Mouse (Mus musculus) MEL (cell line): ENCODE results near the gene Kctd13. TPM values are rescaled to one million over a fixed set of nuclear protein-coding genes. Genes with fewer than 3 reads are reported as not detected.
A peak's percentile ranks its signal among the peaks of the same experiment; 100 is the strongest.

ENCODE experiments used
- DNase-seq: peaks from one replicate; pipeline ENCODE4 v3.0.0; 2011; ENCODE audit warnings: low read depth, low spot score
- H3K27ac ChIP-seq: 2 replicates; pipeline ENCODE4 v1.5.1; 2012; ENCODE audit warnings: low read depth, mild to moderate bottlenecking, control low read depth, low read length, moderate library complexity; ENCODE audit not compliant: control insufficient read depth
- H3K27me3 ChIP-seq, 2 experiments: fragments of 150-350 bp in 1 of 2; sonication (generic) in 1 of 2; 2 replicates each; pipeline ENCODE4 v1.6.1; 2012; ENCODE audit warnings: low read length in 2 of 2, mild to moderate bottlenecking in 2 of 2, improper control_type of control experiment in 1 of 2, moderate library complexity in 1 of 2; ENCODE audit not compliant: insufficient read depth in 2 of 2, control insufficient read depth in 1 of 2
- H3K36me3 ChIP-seq, 2 experiments: 2 replicates each; pipeline ENCODE4 v1.6.1; 2012 to 2014; ENCODE audit warnings: low read length in 2 of 2, improper control_type of control experiment in 1 of 2, inconsistent platforms in 1 of 2, mild to moderate bottlenecking in 1 of 2; ENCODE audit not compliant: insufficient read depth in 2 of 2, control insufficient read depth in 1 of 2
- H3K4me1 ChIP-seq, 2 experiments: fragments of 150-350 bp in 1 of 2; sonication (generic) in 1 of 2; 2 replicates each; pipeline ENCODE4 v1.6.1; 2012; ENCODE audit warnings: low read length in 2 of 2, improper control_type of control experiment in 1 of 2, mild to moderate bottlenecking in 1 of 2; ENCODE audit not compliant: insufficient read depth in 2 of 2, control insufficient read depth in 1 of 2
- H3K4me3 ChIP-seq, 2 experiments: fragments of 150-350 bp in 1 of 2; sonication (generic) in 1 of 2; 2 replicates each; pipeline ENCODE4 v1.5.1; 2012; ENCODE audit warnings: low read depth in 2 of 2, low read length in 2 of 2, mild to moderate bottlenecking in 2 of 2, moderate library complexity in 2 of 2, control low read depth in 1 of 2, improper control_type of control experiment in 1 of 2; ENCODE audit not compliant: control insufficient read depth in 1 of 2, insufficient read depth in 1 of 2
- H3K79me2 ChIP-seq: 2 replicates; pipeline ENCODE4 v1.6.1; 2012; ENCODE audit warnings: mild to moderate bottlenecking, low read length, moderate library complexity; ENCODE audit not compliant: control insufficient read depth, poor library complexity, insufficient read depth
- H3K9ac ChIP-seq: 2 replicates; pipeline ENCODE4 v1.6.1; 2012; ENCODE audit warnings: low read depth, mild to moderate bottlenecking, control low read depth, low read length, moderate library complexity; ENCODE audit not compliant: control insufficient read depth, poor library complexity, severe bottlenecking
- H3K9me3 ChIP-seq: fragments of 150-350 bp; sonication (generic); replicated peaks from 2 replicates; pipeline ENCODE4 v1.6.1; 2012; ENCODE audit warnings: mild to moderate bottlenecking, low read length, improper control_type of control experiment, moderate library complexity; ENCODE audit not compliant: insufficient read depth
- CHD1 ChIP-seq: IDR thresholded peaks from 2 replicates; pipeline ENCODE4 v1.6.1; 2012; ENCODE audit warnings: low read depth, mild to moderate bottlenecking, inconsistent platforms, low read length, improper control_type of control experiment
- CHD2 ChIP-seq: IDR thresholded peaks from 2 replicates; pipeline ENCODE4 v1.6.1; 2011; ENCODE audit warnings: low read length, improper control_type of control experiment
- CTCF ChIP-seq, 3 experiments: IDR thresholded peaks in 2 of 3; conservative IDR thresholded peaks in 1 of 3; 2 replicates each; pipeline ENCODE4 v1.5.1; 2011 to 2012; ENCODE audit warnings: low read length in 3 of 3, low read depth in 2 of 3, mild to moderate bottlenecking in 2 of 3, improper control_type of control experiment in 1 of 3, inconsistent platforms in 1 of 3, mixed read lengths in 1 of 3, moderate library complexity in 1 of 3; ENCODE audit not compliant: control insufficient read depth in 1 of 3, insufficient read depth in 1 of 3, poor library complexity in 1 of 3, severe bottlenecking in 1 of 3
- ELF1 ChIP-seq: IDR thresholded peaks from 2 replicates; pipeline ENCODE4 v1.6.1; 2014; ENCODE audit warnings: low read depth, mild to moderate bottlenecking, inconsistent platforms, low read length, improper control_type of control experiment, moderate library complexity
- EP300 ChIP-seq, 2 experiments: IDR thresholded peaks; 2 replicates each; pipeline ENCODE4 v1.6.1; 2011; ENCODE audit warnings: improper control_type of control experiment in 2 of 2, low read length in 2 of 2, low read depth in 1 of 2, mild to moderate bottlenecking in 1 of 2
- ETS1 ChIP-seq: IDR thresholded peaks from 2 replicates; pipeline ENCODE4 v1.6.1; 2012; ENCODE audit warnings: low read depth, mild to moderate bottlenecking, inconsistent platforms, low read length, improper control_type of control experiment, moderate library complexity
- GABPA ChIP-seq: IDR thresholded peaks from 2 replicates; pipeline ENCODE4 v1.6.1; 2012; ENCODE audit warnings: low read depth, mild to moderate bottlenecking, inconsistent platforms, low read length, improper control_type of control experiment, moderate library complexity
- GATA1 ChIP-seq: IDR thresholded peaks from 2 replicates; pipeline ENCODE4 v1.6.1; 2011; ENCODE audit warnings: low read depth, low read length, improper control_type of control experiment
- HCFC1 ChIP-seq: IDR thresholded peaks from 2 replicates; pipeline ENCODE4 v1.6.1; 2012; ENCODE audit warnings: low read depth, mild to moderate bottlenecking, inconsistent platforms, low read length, improper control_type of control experiment, moderate library complexity
- JUND ChIP-seq: IDR thresholded peaks from 2 replicates; pipeline ENCODE4 v1.6.1; 2011; ENCODE audit warnings: low read depth, mild to moderate bottlenecking, improper control_type of control experiment, low read length
- KAT2A ChIP-seq: conservative IDR thresholded peaks from 2 replicates; pipeline ENCODE4 v1.6.1; 2012; ENCODE audit warnings: low read depth, low read length, improper control_type of control experiment, inconsistent platforms
- MAFK ChIP-seq: IDR thresholded peaks from 2 replicates; pipeline ENCODE4 v1.6.1; 2011; ENCODE audit warnings: low read depth, mild to moderate bottlenecking, low read length, improper control_type of control experiment, borderline replicate concordance
- MAX ChIP-seq: IDR thresholded peaks from 2 replicates; pipeline ENCODE4 v1.6.1; 2011; ENCODE audit warnings: low read length, improper control_type of control experiment
- MAZ ChIP-seq: IDR thresholded peaks from 2 replicates; pipeline ENCODE4 v1.6.1; 2012; ENCODE audit warnings: low read depth, mild to moderate bottlenecking, inconsistent platforms, low read length, improper control_type of control experiment
- MEF2A ChIP-seq: IDR thresholded peaks from 2 replicates; pipeline ENCODE4 v1.6.1; 2014; ENCODE audit warnings: low read depth, mild to moderate bottlenecking, inconsistent platforms, low read length, improper control_type of control experiment; ENCODE audit not compliant: poor library complexity, insufficient replicate concordance, severe bottlenecking; ENCODE audit errors: extremely low read depth
- MXI1 ChIP-seq: IDR thresholded peaks from 2 replicates; pipeline ENCODE4 v1.6.1; 2011; ENCODE audit warnings: mild to moderate bottlenecking, low read depth, low read length, improper control_type of control experiment
- MYC ChIP-seq: IDR thresholded peaks from 2 replicates; pipeline ENCODE4 v1.6.1; 2011; ENCODE audit warnings: low read depth, mild to moderate bottlenecking, low read length, improper control_type of control experiment, moderate library complexity
- NELFE ChIP-seq: IDR thresholded peaks from 2 replicates; pipeline ENCODE4 v1.6.1; 2011; ENCODE audit warnings: low read depth, low read length, improper control_type of control experiment
- NRF1 ChIP-seq: IDR thresholded peaks from 2 replicates; pipeline ENCODE4 v1.6.1; 2014; ENCODE audit warnings: low read depth, mild to moderate bottlenecking, inconsistent platforms, low read length, improper control_type of control experiment, moderate library complexity; ENCODE audit not compliant: poor library complexity, insufficient read depth, severe bottlenecking
- POLR2A ChIP-seq, 2 experiments: IDR thresholded peaks; 2 replicates each; pipeline ENCODE4 v1.6.1; 2011 to 2012; ENCODE audit warnings: low read length in 2 of 2, mild to moderate bottlenecking in 2 of 2, control low read depth in 1 of 2, improper control_type of control experiment in 1 of 2, low read depth in 1 of 2, moderate library complexity in 1 of 2; ENCODE audit not compliant: control insufficient read depth in 1 of 2, insufficient read depth in 1 of 2, poor library complexity in 1 of 2
- POLR2AphosphoS5 ChIP-seq: IDR thresholded peaks from 2 replicates; pipeline ENCODE4 v1.6.1; 2012; ENCODE audit warnings: low read depth, borderline replicate concordance, mild to moderate bottlenecking, inconsistent platforms, low read length, moderate library complexity, mixed read lengths
- RAD21 ChIP-seq: IDR thresholded peaks from 2 replicates; pipeline ENCODE4 v1.6.1; 2011; ENCODE audit warnings: mild to moderate bottlenecking, low read depth, low read length, improper control_type of control experiment
- RCOR1 ChIP-seq: IDR thresholded peaks from 2 replicates; pipeline ENCODE4 v1.6.1; 2012; ENCODE audit warnings: low read depth, mild to moderate bottlenecking, inconsistent platforms, low read length, improper control_type of control experiment
- SMC3 ChIP-seq: IDR thresholded peaks from 2 replicates; pipeline ENCODE4 v1.6.1; 2011; ENCODE audit warnings: low read depth, low read length, improper control_type of control experiment
- TAL1 ChIP-seq: IDR thresholded peaks from 2 replicates; pipeline ENCODE4 v1.6.1; 2012; ENCODE audit warnings: mild to moderate bottlenecking, inconsistent platforms, low read length, moderate library complexity, mixed read lengths
- TBP ChIP-seq: IDR thresholded peaks from 2 replicates; pipeline ENCODE4 v1.8.0; 2011; ENCODE audit warnings: low read depth, low read length, improper control_type of control experiment
- TCF12 ChIP-seq: IDR thresholded peaks from 2 replicates; pipeline ENCODE4 v1.6.1; 2014; ENCODE audit warnings: low read depth, mild to moderate bottlenecking, inconsistent platforms, low read length, improper control_type of control experiment, moderate library complexity
- UBTF ChIP-seq: IDR thresholded peaks from 2 replicates; pipeline ENCODE4 v1.6.1; 2012; ENCODE audit warnings: low read depth, mild to moderate bottlenecking, inconsistent platforms, low read length, improper control_type of control experiment, moderate library complexity, borderline replicate concordance; ENCODE audit not compliant: insufficient read depth
- USF1 ChIP-seq: IDR thresholded peaks from 2 replicates; pipeline ENCODE4 v1.6.1; 2014; ENCODE audit warnings: low read depth, mild to moderate bottlenecking, inconsistent platforms, low read length, improper control_type of control experiment, moderate library complexity
- USF2 ChIP-seq, 2 experiments: IDR thresholded peaks; 2 replicates each; pipeline ENCODE4 v1.6.1; 2011 to 2012; ENCODE audit warnings: improper control_type of control experiment in 2 of 2, low read length in 2 of 2, borderline replicate concordance in 1 of 2, inconsistent platforms in 1 of 2, low read depth in 1 of 2, mild to moderate bottlenecking in 1 of 2; ENCODE audit not compliant: insufficient read depth in 1 of 2
- ZC3H11A ChIP-seq: IDR thresholded peaks from 2 replicates; pipeline ENCODE4 v1.6.1; 2012; ENCODE audit warnings: low read depth, mild to moderate bottlenecking, inconsistent platforms, low read length, improper control_type of control experiment
- ZKSCAN1 ChIP-seq: IDR thresholded peaks from 2 replicates; pipeline ENCODE4 v1.6.1; 2012; ENCODE audit warnings: low read depth, mild to moderate bottlenecking, inconsistent platforms, low read length, improper control_type of control experiment, moderate library complexity
- ZMIZ1 ChIP-seq: IDR thresholded peaks from 2 replicates; pipeline ENCODE4 v1.6.1; 2012; ENCODE audit warnings: low read depth, mild to moderate bottlenecking, inconsistent platforms, low read length, improper control_type of control experiment, moderate library complexity
- ZNF384 ChIP-seq: IDR thresholded peaks from 2 replicates; pipeline ENCODE4 v1.6.1; 2012; ENCODE audit warnings: low read depth, mild to moderate bottlenecking, inconsistent platforms, low read length, improper control_type of control experiment
- polyA plus RNA-seq, 2 experiments: library from polyadenylated mRNA; stranded (reverse) in 1 of 2; unstranded in 1 of 2; fragments of >175 nt in 1 of 2; fragments of >200 nt in 1 of 2; gene quantifications; 2 replicates each; pipeline versions ENCODE4 v1.2.1 to v1.2.4; 2012; ENCODE audit warnings: low replicate concordance in 2 of 2, low read depth in 1 of 2; ENCODE audit not compliant: insufficient read length in 2 of 2, insufficient read depth in 1 of 2, missing spikeins in 1 of 2
- total RNA-seq: library from RNA; depleted of rRNA; stranded (reverse); fragments of 300-350 nt; gene quantifications from 2 replicates; pipeline ENCODE4 v1.2.3, GENCODE M21; 2012

The Kctd13 gene
- total and polyA plus RNA-seq, 3 experiments = 17.7 to 26.2 TPM; not detected in 1

DNA sequence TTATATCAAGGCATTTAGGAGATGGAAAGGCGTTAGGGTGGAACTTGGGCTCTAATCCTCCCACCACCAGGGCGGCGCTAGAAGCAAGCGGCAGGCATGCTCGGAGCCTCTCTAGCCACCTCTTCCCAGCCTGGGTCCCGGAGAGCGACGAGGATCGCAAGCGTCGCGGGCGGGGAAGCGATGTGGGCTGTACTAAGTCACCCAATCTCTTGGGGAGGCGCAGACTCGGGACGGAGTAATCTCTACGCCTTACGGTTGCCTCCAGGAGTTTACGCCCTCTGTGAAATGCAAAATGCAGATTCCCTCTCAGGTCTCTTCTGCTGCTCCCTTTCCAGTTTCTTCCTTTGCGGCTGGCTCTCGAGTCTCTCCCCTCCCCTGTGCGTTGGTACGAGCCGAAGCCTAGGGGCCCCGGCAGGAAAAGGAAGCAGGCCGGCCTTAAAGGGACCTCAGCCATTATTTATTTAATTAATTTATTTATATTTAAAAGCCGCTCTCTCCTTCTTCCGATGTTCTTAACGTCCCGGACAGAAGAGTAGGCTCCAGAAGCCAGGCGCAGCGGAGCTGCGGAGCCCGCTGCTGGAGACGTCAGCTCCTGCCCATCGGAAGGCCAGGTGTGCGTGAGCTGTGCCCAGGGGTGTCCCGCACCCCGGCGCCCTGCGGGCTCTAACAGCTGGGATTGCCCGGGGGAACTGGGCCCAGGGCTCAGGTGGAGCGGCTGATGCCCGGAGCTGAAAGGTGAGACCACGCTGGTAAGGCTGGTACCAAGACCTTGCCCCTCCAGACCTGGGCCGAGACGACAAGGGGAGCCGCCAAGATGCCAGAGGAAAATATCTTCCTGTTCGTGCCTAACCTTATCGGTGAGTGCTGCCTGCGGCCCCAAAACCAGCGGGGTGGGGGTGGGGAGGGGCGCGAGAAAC, 47.5 kb downstream of the Kctd13 start, which contains the start of gene Cdiptos:
Gene Cdiptos, minus strand, starts transcription at position 149 of the 917 bp plus-strand sequence.
- H3K27me3 ChIP-seq = no peaks in the 10 kb centered on the region
- H3K4me1 ChIP-seq = peaks cover 0 to 13% of the 10 kb centered on the region in 2 experiments; a peak in 2 of 4 replicates
- peaks cover 0 to 8% of the 10 kb centered on the region in 2 experiments; a peak in 2 of 4 replicates for H3K36me3 ChIP-seq
- no peaks in the 10 kb centered on the region for H3K9me3 ChIP-seq
- H3K4me3 ChIP-seq = peak within 1 kb of the TSS; percentile 75 to 95
- peaks cover 12% of the 10 kb centered on the region for H3K79me2 ChIP-seq
- H3K27ac ChIP-seq = peak within 1 kb of the TSS; percentile 93
- peak; percentile 99 for DNase-seq
- H3K9ac ChIP-seq = peak within 1 kb of the TSS; percentile 81
- TF ChIP-seq ELF1 (peak; percentile 76), GABPA (no peak; the same call in 1 of the 2 replicates), TCF12 (peak; percentile 25; the same call in 1 of the 2 replicates), NELFE (peak; percentile 49), POLR2A (IDR thresholded peaks at IDR 0.05; ENCODE audit: control insufficient read depth in 1 of 2, insufficient read depth in 1 of 2, low read depth in 1 of 2, low read length in 2 of 2, poor library complexity in 1 of 2) (peak; percentile 59 to 67; a peak in 3 of 4 replicates), NRF1 (peak; percentile 50; the same call in 1 of the 2 replicates), KAT2A (no peak; the same call in 1 of the 2 replicates), RAD21 (no peak), HCFC1 (peak; percentile 91), MXI1 (peak; percentile 83), ZNF384 (no peak), ZMIZ1 (no peak; the same call in 1 of the 2 replicates), CHD1 (peak; percentile 100), SMC3 (no peak; the same call in 1 of the 2 replicates), ZKSCAN1 (no peak), MAZ (peak; percentile 32; the same call in 1 of the 2 replicates), MEF2A (no peak), CTCF (IDR thresholded peaks at IDR 0.05 in 2 of 3, conservative IDR thresholded peaks at IDR 0.05 in 1 of 3; ENCODE audit: control insufficient read depth in 1 of 3, insufficient read depth in 1 of 3, low read depth in 2 of 3, low read length in 3 of 3, poor library complexity in 1 of 3, severe bottlenecking in 1 of 3) (peak; percentile 91 to 96 (median 95)), CHD2 (no peak), POLR2AphosphoS5 (no peak), JUND (no peak), UBTF (no peak), EP300 (IDR thresholded peaks at IDR 0.05; ENCODE audit: low read depth in 1 of 2, low read length in 2 of 2) (peak in 1 of 2 experiments; percentile 21; a peak in 1 of 4 replicates), GATA1 (no peak), ETS1 (no peak), USF2 (IDR thresholded peaks at IDR 0.05; ENCODE audit: borderline replicate concordance in 1 of 2, insufficient read depth in 1 of 2, low read depth in 1 of 2, low read length in 2 of 2) (no peak), ZC3H11A (no peak), USF1 (no peak), TBP (peak; percentile 75), TAL1 (no peak), MAFK (no peak), MYC (peak; percentile 86), MAX (peak; percentile 67; the same call in 1 of the 2 replicates), RCOR1 (no peak)
